Mouse (Mus musculus) frontal cortex, postnatal 14 days (tissue): ENCODE measurements around the gene Tlr13.
"Not testable (repeated sequence)": the region's sequence is repeated elsewhere in the genome, so short reads cannot be mapped to it uniquely, and the experiment has no call there.

Source experiments
- DNase-seq, 2 experiments: peaks; one replicate each; pipeline ENCODE4 v3.0.0; 2022; ENCODE audit warnings: low spot score in 2 of 2

Gene Tlr13

DNA sequence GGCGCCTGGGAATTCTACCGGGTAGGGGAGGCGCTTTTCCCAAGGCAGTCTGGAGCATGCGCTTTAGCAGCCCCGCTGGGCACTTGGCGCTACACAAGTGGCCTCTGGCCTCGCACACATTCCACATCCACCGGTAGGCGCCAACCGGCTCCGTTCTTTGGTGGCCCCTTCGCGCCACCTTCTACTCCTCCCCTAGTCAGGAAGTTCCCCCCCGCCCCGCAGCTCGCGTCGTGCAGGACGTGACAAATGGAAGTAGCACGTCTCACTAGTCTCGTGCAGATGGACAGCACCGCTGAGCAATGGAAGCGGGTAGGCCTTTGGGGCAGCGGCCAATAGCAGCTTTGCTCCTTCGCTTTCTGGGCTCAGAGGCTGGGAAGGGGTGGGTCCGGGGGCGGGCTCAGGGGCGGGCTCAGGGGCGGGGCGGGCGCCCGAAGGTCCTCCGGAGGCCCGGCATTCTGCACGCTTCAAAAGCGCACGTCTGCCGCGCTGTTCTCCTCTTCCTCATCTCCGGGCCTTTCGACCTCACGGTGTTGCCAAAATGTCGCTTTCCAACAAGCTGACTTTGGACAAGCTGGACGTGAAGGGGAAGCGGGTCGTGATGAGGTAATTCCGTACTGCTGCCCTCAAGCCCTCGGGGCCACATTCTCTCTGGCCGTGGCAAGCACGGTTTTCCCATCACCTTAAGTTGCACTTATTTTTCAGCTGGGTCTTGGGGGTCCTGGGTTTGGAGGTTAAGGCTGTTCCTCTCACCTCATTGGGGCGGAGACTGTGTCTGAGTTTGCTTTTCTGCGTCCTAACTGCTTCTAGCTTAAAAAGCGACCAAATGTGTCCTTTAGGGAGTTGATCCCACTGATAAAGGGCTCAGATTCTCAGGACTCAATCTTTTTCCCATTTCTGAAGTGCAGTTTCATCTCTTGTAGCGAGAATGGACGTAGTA, 44.0 kb downstream of the Tlr13 start, which contains the start of gene Pgk1:
Pgk1 (plus strand) TSS at position 388 of the 937 bp plus-strand sequence.
- peak; percentile 72 to 94 for DNase-seq

DNA sequence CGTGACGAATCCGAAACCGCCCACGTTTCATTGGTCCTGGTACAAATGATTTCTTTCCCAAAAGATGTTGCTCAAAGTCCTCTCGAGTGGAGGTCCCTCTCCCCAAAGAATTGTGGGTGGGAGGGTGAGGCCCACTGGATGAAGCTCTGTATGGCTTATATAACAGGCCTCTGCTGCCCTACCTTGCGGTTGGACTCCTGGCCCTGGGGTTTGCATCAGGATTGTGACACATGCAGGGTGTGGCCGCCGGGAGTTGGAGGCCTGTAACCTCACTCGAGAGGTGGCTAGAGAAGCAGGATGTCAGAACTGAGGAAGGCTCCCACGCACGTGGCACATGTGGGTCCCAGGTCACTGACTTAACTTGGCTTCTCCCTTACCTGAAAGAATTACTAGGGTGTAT, 44.7 kb downstream of the Tlr13 start:
- peak in 1 of 2 experiments; percentile 7 for DNase-seq

DNA sequence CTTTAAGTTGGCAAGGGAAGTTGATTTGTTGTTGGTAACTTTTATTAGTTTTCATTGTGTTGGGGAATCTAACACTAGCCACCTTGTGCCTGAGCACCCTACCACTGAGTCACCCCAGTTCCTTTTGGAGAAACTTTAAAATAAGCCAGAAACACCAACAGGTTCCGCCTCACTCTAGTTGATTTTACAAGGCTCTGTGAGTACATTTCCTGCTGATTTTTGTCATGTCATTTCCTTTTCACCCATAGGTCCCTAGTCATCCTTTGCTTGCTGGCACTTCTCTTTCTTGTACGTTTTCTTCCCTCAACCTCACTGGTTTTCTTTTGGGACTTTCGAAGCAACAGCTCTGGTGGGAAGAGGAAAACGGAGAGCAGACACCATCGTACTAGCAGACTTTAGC, 46.4 kb downstream of the Tlr13 start:
- DNase-seq = no peak

DNA sequence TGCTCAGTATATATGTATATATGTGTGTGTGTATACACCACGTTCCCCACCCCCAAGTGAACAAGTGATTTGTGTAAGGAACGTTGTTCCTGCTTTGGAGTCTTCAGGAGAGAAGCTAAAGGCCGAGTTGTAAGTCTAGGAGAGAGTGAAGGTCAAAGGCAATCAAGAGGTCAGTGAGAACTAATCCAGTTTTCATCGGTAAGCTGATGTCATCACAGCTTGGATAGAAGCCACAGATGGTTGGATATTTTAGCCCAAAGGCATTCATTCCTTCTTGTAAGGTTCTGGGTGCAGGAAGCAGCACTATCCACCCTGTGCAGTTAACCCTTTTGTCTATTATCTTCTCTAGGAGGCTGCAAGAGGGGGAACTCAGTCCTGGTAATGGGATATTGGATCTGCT, 47.1 kb downstream of the Tlr13 start:
- DNase-seq = no peak

DNA sequence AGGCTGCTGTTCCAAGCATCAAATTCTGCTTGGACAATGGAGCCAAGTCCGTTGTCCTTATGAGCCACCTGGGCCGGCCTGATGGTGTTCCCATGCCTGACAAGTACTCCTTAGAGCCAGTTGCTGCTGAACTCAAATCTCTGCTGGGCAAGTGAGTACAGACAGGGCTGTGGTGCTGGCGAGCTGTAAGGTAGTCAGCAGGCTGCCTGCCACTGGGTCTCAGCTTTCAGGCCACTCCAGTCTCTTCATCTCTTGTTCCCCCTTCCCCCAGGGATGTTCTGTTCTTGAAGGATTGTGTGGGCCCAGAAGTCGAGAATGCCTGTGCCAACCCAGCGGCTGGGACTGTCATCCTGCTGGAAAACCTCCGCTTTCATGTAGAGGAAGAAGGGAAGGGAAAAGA, 51.4 kb downstream of the Tlr13 start:
- not testable (repeated sequence) for DNase-seq

DNA sequence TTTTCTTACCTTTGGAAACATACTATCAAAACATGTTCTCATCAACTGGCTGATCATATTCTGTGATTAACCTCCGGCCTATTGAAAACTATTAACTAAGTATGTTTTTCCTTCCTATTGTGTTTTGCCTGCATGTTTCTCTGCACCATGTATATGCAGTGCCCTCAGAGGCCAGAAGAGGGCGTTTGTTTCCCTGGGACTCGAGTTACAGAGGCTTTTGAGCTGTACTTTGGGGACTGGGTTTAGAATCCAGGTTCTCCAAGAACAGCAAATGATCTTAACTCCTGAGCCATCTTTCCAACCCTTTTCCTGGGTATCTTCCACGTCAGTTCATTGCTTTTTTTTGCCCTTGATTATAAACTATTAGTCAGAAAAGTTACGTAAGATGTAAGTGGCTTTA, 54.3 kb downstream of the Tlr13 start:
- no peak for DNase-seq

DNA sequence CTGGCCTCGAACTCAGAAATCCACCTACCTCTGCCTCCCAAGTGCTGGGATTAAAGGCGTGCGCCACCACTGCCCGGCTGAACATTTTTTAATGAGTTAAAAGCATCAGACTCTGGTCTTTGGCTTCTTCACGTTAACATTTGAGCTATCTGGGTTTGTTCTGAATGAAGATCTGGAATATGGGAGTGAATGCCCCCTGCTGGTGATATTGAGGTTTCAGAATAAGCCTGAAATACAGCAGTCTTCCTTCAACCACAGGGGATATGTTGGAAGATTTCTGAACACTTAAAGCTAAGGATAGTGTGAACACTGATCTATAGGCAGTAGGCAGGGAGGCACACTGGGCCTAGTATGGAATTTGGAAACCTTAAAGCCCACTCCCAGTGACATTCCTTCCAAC, 55.9 kb downstream of the Tlr13 start:
- no peak for DNase-seq

DNA sequence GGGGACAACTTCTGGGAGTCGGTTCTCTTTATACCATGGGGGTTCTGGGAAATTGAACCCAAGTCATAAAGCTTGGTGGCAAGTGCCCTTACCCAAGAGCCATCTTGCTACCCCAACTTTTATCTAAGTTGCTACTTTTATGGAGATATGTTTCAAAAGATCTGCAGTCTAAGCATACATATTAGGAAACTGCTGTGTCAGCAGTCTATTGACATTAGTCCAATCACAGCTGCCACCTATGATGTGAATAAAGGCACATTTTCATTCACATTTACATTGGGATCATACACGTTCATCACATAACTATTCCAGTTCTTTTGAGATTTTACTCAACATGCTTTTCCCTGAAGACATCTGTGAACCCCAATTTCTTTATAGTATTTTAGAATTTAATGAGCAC, 66.1 kb downstream of the Tlr13 start:
- no peak for DNase-seq
